Mouse (Mus musculus): ENCODE results near the gene Abca13.

DNA sequence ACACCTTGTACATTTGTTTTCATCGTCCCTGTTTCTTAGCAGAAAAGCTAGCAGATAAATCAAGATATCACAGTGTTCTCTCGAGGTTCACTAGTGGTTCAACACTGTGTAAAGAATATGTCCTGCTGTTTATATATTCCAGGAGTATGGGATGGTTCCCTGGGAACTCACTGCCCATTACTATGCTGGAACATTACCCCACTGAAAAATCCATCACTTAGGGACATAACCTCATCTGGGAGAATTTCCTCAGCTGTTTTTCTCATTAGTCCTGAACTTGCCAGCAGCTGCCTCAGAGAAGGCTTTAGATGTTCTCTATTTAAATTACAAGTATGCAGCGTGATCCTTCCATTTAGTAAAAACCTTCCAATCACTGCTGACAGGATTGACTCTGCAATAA lies 513.4 kb downstream of the Abca13 start:
- TF ChIP-seq POLR2A (IDR thresholded peaks at IDR 0.05; ENCODE audit: borderline replicate concordance, control insufficient read depth, low read depth, low read length), result no peak
- no peak for TF ChIP-seq CTCF (IDR thresholded peaks at IDR 0.05; ENCODE audit: control insufficient read depth, insufficient read depth, low read length)
